Mouse (Mus musculus) forelimb bud, embryonic 11.5 days (tissue): ENCODE measurements at regions not wholly inside any gene's neighbourhood (a gene's known extent, or its start where the extent isn't known, plus 50 kb on each side); places are given as distances from the start of the nearest gene placed in this dataset.
A peak's percentile ranks its signal among the peaks of the same experiment; 100 is the strongest.

Source experiments
- DNase-seq: peaks from one replicate; pipeline ENCODE4 v3.0.0-alpha.2; 2012; ENCODE audit warnings: low read depth, low spot score

- no peak for DNase-seq
These were observed 189.8 kb upstream of the Rora start for GRCm38 (mm10) chr9:68463637-68464304.

GRCm38 (mm10) chr9:68466671-68467070 is 186.9 kb upstream of the Rora start:
- no peak for DNase-seq

GRCm38 (mm10) chr9:68476391-68476790 is 177.2 kb upstream of the Rora start:
- no peak for DNase-seq

- no peak for DNase-seq
These were observed 176.1 kb upstream of the Rora start for GRCm38 (mm10) chr9:68477466-68477865.

GRCm38 (mm10) chr9:68486646-68487045 is 166.9 kb upstream of the Rora start:
- no peak for DNase-seq

GRCm38 (mm10) chr9:68491151-68491550 is 162.4 kb upstream of the Rora start:
- no peak for DNase-seq

- DNase-seq, result no peak
These were observed 132.4 kb upstream of the Rora start for GRCm38 (mm10) chr9:68521218-68521617.

GRCm38 (mm10) chr9:68561767-68562552 is 91.6 kb upstream of the Rora start:
- DNase-seq, result no peak

GRCm38 (mm10) chr9:68563206-68563605 is 90.4 kb upstream of the Rora start:
- DNase-seq, result no peak

- peak; percentile 11 for DNase-seq
These were observed 67.8 kb upstream of the Rora start for GRCm38 (mm10) chr9:68585751-68586150.

- DNase-seq, result no peak
These were observed 62.6 kb upstream of the Rora start for GRCm38 (mm10) chr9:68591023-68591422.

GRCm38 (mm10) chr9:68592976-68593375 is 60.6 kb upstream of the Rora start:
- DNase-seq, result no peak

GRCm38 (mm10) chr9:68594586-68594985 is 59.0 kb upstream of the Rora start:
- no peak for DNase-seq
